Mouse (Mus musculus): ENCODE measurements around the gene Pfkm. TPM values are rescaled to one million over a fixed set of nuclear protein-coding genes. Genes with fewer than 3 reads are reported as not detected.

Gene Pfkm
- total and polyA plus RNA-seq, 3 experiments, result 521 to 921 (median 800) TPM

- no peak for DNase-seq
- 35% methylated on average over 3 of the region's 3 CpGs for WGBS
- no peaks in the 10 kb centered on the region for H3K36me3 ChIP-seq (ENCODE audit: control insufficient read depth, insufficient read depth, low read length)
- no peak overlapping the region for H3K27ac ChIP-seq
- no peak for TF ChIP-seq POLR2A (IDR thresholded peaks at IDR 0.05; ENCODE audit: insufficient read depth, low read depth, low read length)
- peak; percentile 77 for TF ChIP-seq CTCF (IDR thresholded peaks at IDR 0.05)
- H3K4me1 ChIP-seq (ENCODE audit: control insufficient read depth, insufficient read depth, low read length), result no peaks in the 10 kb centered on the region
- H3K4me3 ChIP-seq, result no peak overlapping the region
- peak overlapping the region; percentile 17; the same call in 1 of the 2 replicates for H3K9ac ChIP-seq (ENCODE audit: low read depth, low read length)
- H3K79me2 ChIP-seq (replicated peaks; ENCODE audit: control insufficient read depth, insufficient read depth, low read length), result no peaks in the 10 kb centered on the region
- intact Hi-C loops (cut with DNase I), result loop anchor here (1.0 to 5.0 kb wide), 2 partner anchors 46 to 64 kb away; no protein-coding TSS in a partner anchor
- no peaks in the 10 kb centered on the region for H3K27me3 ChIP-seq (ENCODE audit: control insufficient read depth, insufficient read depth, low read length)
Measured at GRCm38 (mm10) chr15:98153625-98154024, 61.2 kb downstream of the Pfkm start.

- Histone ChIP-seq H3K9ac (ENCODE audit: low read depth, low read length) (no peak overlapping the region), H3K4me1 (ENCODE audit: control insufficient read depth, insufficient read depth, low read length) (no peaks in the 10 kb centered on the region), H3K27ac (no peak overlapping the region), H3K36me3 (ENCODE audit: control insufficient read depth, insufficient read depth, low read length) (no peaks in the 10 kb centered on the region), H3K4me3 (no peak overlapping the region), H3K27me3 (ENCODE audit: control insufficient read depth, insufficient read depth, low read length) (no peaks in the 10 kb centered on the region), H3K79me2 (replicated peaks; ENCODE audit: control insufficient read depth, insufficient read depth, low read length) (no peaks in the 10 kb centered on the region)
- WGBS, result 57% methylated on average over 4 of the region's 4 CpGs
- no peak for DNase-seq
- TF ChIP-seq POLR2A (IDR thresholded peaks at IDR 0.05; ENCODE audit: insufficient read depth, low read depth, low read length) (no peak), EP300 (IDR thresholded peaks at IDR 0.05; ENCODE audit: insufficient read depth, low read depth, low read length) (no peak), CTCF (IDR thresholded peaks at IDR 0.05) (no peak)
- intact Hi-C loops (cut with DNase I), result loop anchor here (1.0 to 5.0 kb wide), 2 partner anchors 47 to 65 kb away; no protein-coding TSS in a partner anchor
Measured at GRCm38 (mm10) chr15:98154146-98154545, 61.8 kb downstream of the Pfkm start.

- no peak overlapping the region for H3K4me3 ChIP-seq
- intact Hi-C loops (cut with DNase I), result loop anchor here (1.0 to 5.0 kb wide), 2 partner anchors 47 to 65 kb away; no protein-coding TSS in a partner anchor
- H3K79me2 ChIP-seq (replicated peaks; ENCODE audit: control insufficient read depth, insufficient read depth, low read length), result no peaks in the 10 kb centered on the region
- WGBS, result 82% methylated on average over 3 of the region's 3 CpGs
- no peak for DNase-seq
- H3K9ac ChIP-seq (ENCODE audit: low read depth, low read length), result no peak overlapping the region
- no peak overlapping the region for H3K27ac ChIP-seq
- H3K27me3 ChIP-seq (ENCODE audit: control insufficient read depth, insufficient read depth, low read length), result no peaks in the 10 kb centered on the region
- H3K4me1 ChIP-seq (ENCODE audit: control insufficient read depth, insufficient read depth, low read length), result no peaks in the 10 kb centered on the region
- TF ChIP-seq POLR2A (IDR thresholded peaks at IDR 0.05; ENCODE audit: insufficient read depth, low read depth, low read length) (no peak), EP300 (IDR thresholded peaks at IDR 0.05; ENCODE audit: insufficient read depth, low read depth, low read length) (no peak), CTCF (IDR thresholded peaks at IDR 0.05) (no peak)
- H3K36me3 ChIP-seq (ENCODE audit: control insufficient read depth, insufficient read depth, low read length), result no peaks in the 10 kb centered on the region
Measured at GRCm38 (mm10) chr15:98154631-98155030, 62.2 kb downstream of the Pfkm start.

- no peak overlapping the region for H3K27ac ChIP-seq
- intact Hi-C loops (cut with DNase I), result no loop called here
- no peaks in the 10 kb centered on the region for H3K36me3 ChIP-seq (ENCODE audit: control insufficient read depth, insufficient read depth, low read length)
- H3K4me1 ChIP-seq (ENCODE audit: control insufficient read depth, insufficient read depth, low read length), result no peaks in the 10 kb centered on the region
- WGBS, result 86% methylated on average over 5 of the region's 5 CpGs
- no peak overlapping the region for H3K9ac ChIP-seq (ENCODE audit: low read depth, low read length)
- no peaks in the 10 kb centered on the region for H3K27me3 ChIP-seq (ENCODE audit: control insufficient read depth, insufficient read depth, low read length)
- DNase-seq, result no peak
- no peaks in the 10 kb centered on the region for H3K79me2 ChIP-seq (replicated peaks; ENCODE audit: control insufficient read depth, insufficient read depth, low read length)
- no peak overlapping the region for H3K4me3 ChIP-seq
- TF ChIP-seq POLR2A (IDR thresholded peaks at IDR 0.05; ENCODE audit: insufficient read depth, low read depth, low read length), result no peak
- no peak for TF ChIP-seq CTCF (IDR thresholded peaks at IDR 0.05)
- TF ChIP-seq EP300 (IDR thresholded peaks at IDR 0.05; ENCODE audit: insufficient read depth, low read depth, low read length), result no peak
Measured at GRCm38 (mm10) chr15:98155272-98155671, 62.9 kb downstream of the Pfkm start.

- intact Hi-C loops (cut with DNase I), result no loop called here
- no peak for DNase-seq
- no peak overlapping the region for H3K27ac ChIP-seq
Measured at GRCm38 (mm10) chr15:98155944-98156343, 63.6 kb downstream of the Pfkm start.

GRCm38 (mm10) chr15:98157253-98157652 is 64.9 kb downstream of the Pfkm start:
- intact Hi-C loops (cut with DNase I), result no loop called here
- no peak for DNase-seq
- Histone ChIP-seq H3K79me2 (replicated peaks; ENCODE audit: control insufficient read depth, insufficient read depth, low read length) (no peaks in the 10 kb centered on the region), H3K4me1 (ENCODE audit: control insufficient read depth, insufficient read depth, low read length) (no peaks in the 10 kb centered on the region), H3K4me3 (no peak overlapping the region), H3K36me3 (ENCODE audit: control insufficient read depth, insufficient read depth, low read length) (peaks cover 3% of the 10 kb centered on the region), H3K27me3 (ENCODE audit: control insufficient read depth, insufficient read depth, low read length) (no peaks in the 10 kb centered on the region), H3K27ac (no peak overlapping the region), H3K9ac (ENCODE audit: low read depth, low read length) (no peak overlapping the region)
- WGBS, result 50% methylated on average over 1 of the region's 1 CpGs
- TF ChIP-seq EP300 (IDR thresholded peaks at IDR 0.05; ENCODE audit: insufficient read depth, low read depth, low read length), result no peak
- no peak for TF ChIP-seq CTCF (IDR thresholded peaks at IDR 0.05)
- no peak for TF ChIP-seq POLR2A (IDR thresholded peaks at IDR 0.05; ENCODE audit: insufficient read depth, low read depth, low read length)

More at GRCm38 (mm10) chr15:98155944-98156343, 63.6 kb downstream of the Pfkm start:
- no peak overlapping the region for H3K4me3 ChIP-seq
- WGBS, result 62% methylated on average over 4 of the region's 4 CpGs
- H3K27me3 ChIP-seq (ENCODE audit: control insufficient read depth, insufficient read depth, low read length), result no peaks in the 10 kb centered on the region
- H3K36me3 ChIP-seq (ENCODE audit: control insufficient read depth, insufficient read depth, low read length), result no peaks in the 10 kb centered on the region
- H3K4me1 ChIP-seq (ENCODE audit: control insufficient read depth, insufficient read depth, low read length), result no peaks in the 10 kb centered on the region
- H3K9ac ChIP-seq (ENCODE audit: low read depth, low read length), result no peak overlapping the region
- TF ChIP-seq CTCF (IDR thresholded peaks at IDR 0.05), result no peak
- TF ChIP-seq POLR2A (IDR thresholded peaks at IDR 0.05; ENCODE audit: insufficient read depth, low read depth, low read length), result no peak
- TF ChIP-seq EP300 (IDR thresholded peaks at IDR 0.05; ENCODE audit: insufficient read depth, low read depth, low read length), result no peak
- H3K79me2 ChIP-seq (replicated peaks; ENCODE audit: control insufficient read depth, insufficient read depth, low read length), result no peaks in the 10 kb centered on the region

Data from heart, adult 2 months (tissue).